Mouse (Mus musculus) small intestine, adult 2 months (tissue): ENCODE results near the gene Fcgr1.

Experiments
- CTCF ChIP-seq: fragments of 200-500 bp; IDR thresholded peaks from 2 replicates; pipeline ENCODE4 v1.5.1; 2012; ENCODE audit warnings: low read depth, mild to moderate bottlenecking, control low read depth, inconsistent platforms, low read length, moderate library complexity, mixed read lengths; ENCODE audit not compliant: insufficient replicate concordance, insufficient read length; ENCODE audit errors: extremely low read depth
- POLR2A ChIP-seq: fragments of 200-500 bp; IDR thresholded peaks from 2 replicates; pipeline ENCODE4 v1.6.1; 2012; ENCODE audit warnings: low read depth, mild to moderate bottlenecking, control low read depth, inconsistent platforms, low read length, moderate library complexity

DNA sequence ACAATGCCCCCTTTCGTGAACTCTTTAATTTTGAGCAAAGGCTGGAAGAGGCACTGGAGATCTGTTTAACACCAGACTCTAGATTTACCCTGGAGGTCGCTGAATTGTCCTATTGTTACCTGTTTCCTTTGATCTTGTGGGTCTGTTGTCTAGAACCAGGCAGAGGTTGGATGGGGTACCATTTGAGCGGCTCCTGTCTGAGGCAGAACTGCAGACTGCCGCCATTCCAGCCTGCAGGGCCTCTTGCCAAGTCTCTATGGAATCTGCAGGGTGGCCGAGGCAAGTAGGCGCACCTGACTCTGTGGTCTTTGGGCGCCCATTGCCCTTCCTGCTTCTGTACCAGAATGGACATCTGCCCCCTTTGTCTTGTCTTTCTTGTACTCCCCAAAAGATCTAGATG, 36.8 kb upstream of the Fcgr1 start:
- no peak for TF ChIP-seq CTCF
- TF ChIP-seq POLR2A = no peak
